Mouse (Mus musculus): ENCODE results near the gene Fam198b. TPM values are rescaled to one million over a fixed set of nuclear protein-coding genes. Genes with fewer than 3 reads are reported as not detected.
A peak's percentile ranks its signal among the peaks of the same experiment; 100 is the strongest.

Fam198b gene
- polyA plus RNA-seq, 1 experiment, result 2.5 TPM

DNA sequence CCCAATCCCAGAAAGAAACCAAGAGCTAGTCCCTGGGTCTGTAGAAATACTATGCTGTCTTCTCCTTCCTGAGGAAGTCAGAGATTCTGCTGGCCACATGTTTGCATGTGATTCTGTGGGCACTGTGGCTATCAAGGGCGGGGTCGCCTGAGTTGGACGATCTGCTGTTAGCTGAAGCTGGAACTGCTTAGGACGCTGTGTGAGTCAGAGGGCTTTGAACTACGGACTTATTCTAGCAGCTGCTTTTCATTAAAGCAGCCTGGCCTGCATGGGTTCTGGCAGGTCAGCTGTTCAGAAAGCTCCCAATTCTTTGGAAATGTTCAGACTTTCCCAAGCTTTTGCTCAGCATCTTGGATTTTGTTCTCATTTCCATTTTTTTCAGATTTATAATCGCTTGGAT, 51.9 kb downstream of the Fam198b start:
- TF ChIP-seq USF1 (IDR thresholded peaks at IDR 0.05; ENCODE audit: low read depth) (peak; percentile 36), MYOG (IDR thresholded peaks at IDR 0.05; ENCODE audit: control insufficient read depth, extremely low read depth, insufficient read length) (no peak), CEBPB (IDR thresholded peaks at IDR 0.05; ENCODE audit: low read depth) (no peak), FOSL1 (IDR thresholded peaks at IDR 0.05; ENCODE audit: insufficient read depth, low read length, poor library complexity, severe bottlenecking) (peak; percentile 34), MAX (IDR thresholded peaks at IDR 0.05) (no peak), CTCF (IDR thresholded peaks at IDR 0.05; ENCODE audit: control insufficient read depth, insufficient read depth, insufficient read length) (no peak), MYOD1 (IDR thresholded peaks at IDR 0.05; ENCODE audit: control insufficient read depth, insufficient read length, low read depth) (peak; percentile 80)
- Histone ChIP-seq H3K27me3 (ENCODE audit: control insufficient read depth, insufficient read depth, insufficient read length) (no peaks in the 10 kb centered on the region), H3K79me3 (ENCODE audit: low read depth) (no peaks in the 10 kb centered on the region), H3K79me2 (ENCODE audit: control insufficient read depth, insufficient read depth) (no peaks in the 10 kb centered on the region), H3K4me3 (ENCODE audit: insufficient read depth, poor library complexity, severe bottlenecking) (no peak overlapping the region), H3ac (ENCODE audit: control insufficient read depth, insufficient read length, low read depth) (no peak overlapping the region), H3K36me3 (ENCODE audit: control insufficient read depth, insufficient read depth) (no peaks in the 10 kb centered on the region)

DNA sequence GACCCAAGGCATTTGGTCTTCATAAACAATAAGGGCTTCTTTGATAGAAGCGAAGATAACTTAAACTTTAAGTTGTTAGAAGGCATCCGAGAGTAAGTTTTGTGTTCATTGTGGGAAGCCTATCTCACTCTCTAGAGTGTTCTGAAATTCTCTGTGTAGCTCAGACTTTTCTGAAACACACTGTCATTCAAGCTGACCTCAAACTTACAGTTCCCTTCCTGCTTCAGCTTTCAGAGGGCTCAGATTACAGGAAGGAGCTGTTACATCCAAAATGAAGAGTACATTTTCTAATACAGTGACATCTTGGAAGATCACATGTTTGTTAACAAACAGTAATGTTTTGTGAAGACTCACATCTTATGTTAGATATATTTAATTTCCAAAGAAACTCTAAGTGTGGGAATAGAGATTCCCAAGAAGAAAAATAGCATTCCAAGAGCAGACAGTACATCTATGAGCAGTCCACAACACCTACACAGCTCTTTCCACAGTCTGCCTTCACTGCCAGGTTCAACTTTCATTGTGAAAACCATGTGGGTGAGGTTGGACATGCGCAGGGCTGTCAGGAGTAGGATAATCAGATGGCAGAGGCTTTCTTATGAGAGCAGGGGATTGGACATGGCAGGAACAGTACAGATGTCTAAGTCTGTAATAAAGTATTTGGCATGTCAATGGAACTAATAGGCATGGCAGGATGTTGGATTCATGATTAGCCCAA, 52.6 kb downstream of the Fam198b start:
- H3K27me3 ChIP-seq (ENCODE audit: control insufficient read depth, insufficient read depth, insufficient read length), result no peaks in the 10 kb centered on the region
- no peak overlapping the region for H3K4me3 ChIP-seq (ENCODE audit: insufficient read depth, poor library complexity, severe bottlenecking)
- no peaks in the 10 kb centered on the region for H3K79me2 ChIP-seq (ENCODE audit: control insufficient read depth, insufficient read depth)
- TF ChIP-seq CTCF (IDR thresholded peaks at IDR 0.05; ENCODE audit: control insufficient read depth, insufficient read depth, insufficient read length) (no peak), MAX (IDR thresholded peaks at IDR 0.05) (no peak), MYOG (IDR thresholded peaks at IDR 0.05; ENCODE audit: control insufficient read depth, extremely low read depth, insufficient read length) (no peak), FOSL1 (IDR thresholded peaks at IDR 0.05; ENCODE audit: insufficient read depth, low read length, poor library complexity, severe bottlenecking) (no peak), CEBPB (IDR thresholded peaks at IDR 0.05; ENCODE audit: low read depth) (no peak), MYOD1 (IDR thresholded peaks at IDR 0.05; ENCODE audit: control insufficient read depth, insufficient read length, low read depth) (no peak), USF1 (IDR thresholded peaks at IDR 0.05; ENCODE audit: low read depth) (no peak)
- no peaks in the 10 kb centered on the region for H3K36me3 ChIP-seq (ENCODE audit: control insufficient read depth, insufficient read depth)
- H3ac ChIP-seq (ENCODE audit: control insufficient read depth, insufficient read length, low read depth), result no peak overlapping the region
- no peaks in the 10 kb centered on the region for H3K79me3 ChIP-seq (ENCODE audit: low read depth)

DNA sequence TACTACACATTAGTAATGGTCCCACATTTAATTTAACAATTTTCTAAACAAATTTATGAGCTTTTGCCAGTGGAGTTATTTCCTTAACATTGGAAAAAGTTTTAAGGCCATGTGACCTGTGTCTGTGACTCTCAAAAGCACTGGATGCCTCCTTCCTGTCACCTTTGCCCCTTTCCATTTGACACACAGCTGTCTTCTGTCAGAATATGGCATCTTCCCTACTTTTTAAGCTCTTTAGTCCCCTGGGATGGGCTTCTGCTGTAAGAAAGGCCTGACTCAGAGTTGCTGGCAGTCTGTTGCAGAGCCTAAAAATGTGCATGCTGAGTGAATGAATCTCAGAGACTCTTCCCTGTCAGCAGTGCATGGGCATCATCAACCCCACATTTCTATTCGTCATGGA, 63.4 kb downstream of the Fam198b start:
- Histone ChIP-seq H3K4me3 (ENCODE audit: insufficient read depth, poor library complexity, severe bottlenecking) (no peak overlapping the region), H3K79me2 (ENCODE audit: control insufficient read depth, insufficient read depth) (no peaks in the 10 kb centered on the region), H3K79me3 (ENCODE audit: low read depth) (no peaks in the 10 kb centered on the region), H3K27me3 (ENCODE audit: control insufficient read depth, insufficient read depth, insufficient read length) (no peaks in the 10 kb centered on the region), H3K36me3 (ENCODE audit: control insufficient read depth, insufficient read depth) (no peaks in the 10 kb centered on the region), H3ac (ENCODE audit: control insufficient read depth, insufficient read length, low read depth) (no peak overlapping the region)
- TF ChIP-seq MYOD1 (IDR thresholded peaks at IDR 0.05; ENCODE audit: control insufficient read depth, insufficient read length, low read depth), result peak; percentile 24
- no peak for TF ChIP-seq CEBPB (IDR thresholded peaks at IDR 0.05; ENCODE audit: low read depth)
- no peak for TF ChIP-seq MYOG (IDR thresholded peaks at IDR 0.05; ENCODE audit: control insufficient read depth, extremely low read depth, insufficient read length)
- TF ChIP-seq MAX (IDR thresholded peaks at IDR 0.05), result no peak
- TF ChIP-seq CTCF (IDR thresholded peaks at IDR 0.05; ENCODE audit: control insufficient read depth, insufficient read depth, insufficient read length), result no peak
- TF ChIP-seq FOSL1 (IDR thresholded peaks at IDR 0.05; ENCODE audit: insufficient read depth, low read length, poor library complexity, severe bottlenecking), result no peak
- TF ChIP-seq USF1 (IDR thresholded peaks at IDR 0.05; ENCODE audit: low read depth), result peak; percentile 76

DNA sequence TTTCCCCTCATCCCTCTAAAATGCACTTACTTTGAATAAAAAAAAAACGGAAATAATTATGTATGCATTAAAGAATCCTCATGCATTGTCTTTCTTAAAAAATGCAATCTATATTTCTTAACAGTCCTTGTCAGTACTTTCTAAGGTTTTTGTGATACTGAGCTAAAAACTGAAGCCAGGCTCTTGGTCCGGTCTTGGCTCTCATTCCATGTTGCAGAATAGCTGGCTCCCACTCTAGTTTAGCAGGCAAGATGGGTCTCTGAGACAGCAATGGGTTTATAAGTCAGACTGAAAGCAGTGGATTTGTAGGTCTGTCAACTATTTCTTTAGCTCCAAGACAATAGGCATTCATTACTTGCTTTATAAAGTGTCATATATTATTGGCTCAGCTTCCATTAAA, 63.8 kb downstream of the Fam198b start:
- H3K36me3 ChIP-seq (ENCODE audit: control insufficient read depth, insufficient read depth), result no peaks in the 10 kb centered on the region
- H3K79me3 ChIP-seq (ENCODE audit: low read depth), result no peaks in the 10 kb centered on the region
- no peaks in the 10 kb centered on the region for H3K27me3 ChIP-seq (ENCODE audit: control insufficient read depth, insufficient read depth, insufficient read length)
- no peak overlapping the region for H3ac ChIP-seq (ENCODE audit: control insufficient read depth, insufficient read length, low read depth)
- no peaks in the 10 kb centered on the region for H3K79me2 ChIP-seq (ENCODE audit: control insufficient read depth, insufficient read depth)
- no peak overlapping the region for H3K4me3 ChIP-seq (ENCODE audit: insufficient read depth, poor library complexity, severe bottlenecking)
- TF ChIP-seq USF1 (IDR thresholded peaks at IDR 0.05; ENCODE audit: low read depth), result no peak
- no peak for TF ChIP-seq FOSL1 (IDR thresholded peaks at IDR 0.05; ENCODE audit: insufficient read depth, low read length, poor library complexity, severe bottlenecking)
- TF ChIP-seq CEBPB (IDR thresholded peaks at IDR 0.05; ENCODE audit: low read depth), result no peak
- no peak for TF ChIP-seq MAX (IDR thresholded peaks at IDR 0.05)
- TF ChIP-seq CTCF (IDR thresholded peaks at IDR 0.05; ENCODE audit: control insufficient read depth, insufficient read depth, insufficient read length), result no peak
- no peak for TF ChIP-seq MYOG (IDR thresholded peaks at IDR 0.05; ENCODE audit: control insufficient read depth, extremely low read depth, insufficient read length)
- TF ChIP-seq MYOD1 (IDR thresholded peaks at IDR 0.05; ENCODE audit: control insufficient read depth, insufficient read length, low read depth), result no peak

DNA sequence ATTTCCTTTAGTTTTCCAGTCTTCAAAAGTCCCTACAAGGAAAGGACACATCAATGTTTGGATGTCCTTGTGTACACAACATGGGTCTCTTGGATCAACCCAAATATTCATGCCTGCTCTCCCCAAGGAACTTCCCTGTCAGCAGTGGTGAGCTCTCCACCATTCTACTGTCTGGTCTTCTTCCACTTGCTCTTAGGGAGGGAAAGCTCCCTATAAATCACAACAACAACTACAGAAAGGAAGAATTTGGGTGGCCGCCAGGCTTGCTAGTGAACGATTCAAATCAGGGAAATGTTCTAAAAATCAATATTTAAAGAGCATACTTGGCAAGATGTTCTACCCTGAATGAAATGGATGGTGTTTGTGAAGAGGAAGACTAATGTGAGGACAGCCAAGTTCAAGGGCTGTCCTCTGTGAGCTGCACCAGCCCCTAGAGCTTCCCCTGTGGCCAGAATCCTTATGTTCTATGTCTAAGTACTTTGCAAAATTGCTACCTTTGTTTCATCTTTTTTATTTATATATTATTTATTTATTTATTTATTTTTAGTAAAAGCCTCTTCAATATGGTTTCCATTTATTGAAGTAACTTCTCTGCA, 68.9 kb downstream of the Fam198b start:
- no peak for TF ChIP-seq MYOD1 (IDR thresholded peaks at IDR 0.05; ENCODE audit: control insufficient read depth, insufficient read length, low read depth)
- no peak for TF ChIP-seq USF1 (IDR thresholded peaks at IDR 0.05; ENCODE audit: low read depth)
- no peak for TF ChIP-seq CEBPB (IDR thresholded peaks at IDR 0.05; ENCODE audit: low read depth)
- TF ChIP-seq MYOG (IDR thresholded peaks at IDR 0.05; ENCODE audit: control insufficient read depth, extremely low read depth, insufficient read length), result no peak
- TF ChIP-seq MAX (IDR thresholded peaks at IDR 0.05), result no peak
- no peaks in the 10 kb centered on the region for H3K27me3 ChIP-seq (ENCODE audit: control insufficient read depth, insufficient read depth, insufficient read length)
- H3K36me3 ChIP-seq (ENCODE audit: control insufficient read depth, insufficient read depth), result no peaks in the 10 kb centered on the region
- no peak overlapping the region for H3ac ChIP-seq (ENCODE audit: control insufficient read depth, insufficient read length, low read depth)
- H3K79me2 ChIP-seq (ENCODE audit: control insufficient read depth, insufficient read depth), result no peaks in the 10 kb centered on the region
- no peak overlapping the region for H3K4me3 ChIP-seq (ENCODE audit: insufficient read depth, poor library complexity, severe bottlenecking)
- H3K79me3 ChIP-seq (ENCODE audit: low read depth), result no peaks in the 10 kb centered on the region
